Mouse (Mus musculus) neural tube, embryonic 14.5 days (tissue): ENCODE results near the gene Zmym4. TPM values are rescaled to one million over a fixed set of nuclear protein-coding genes. Genes with fewer than 3 reads are reported as not detected.

Source experiments
- ATAC-seq: fragments of 200-750 bp; cut with Nextera tagmentation; 2 replicates; pipeline ENCODE4 v1.8.0; 2017; ENCODE audit warnings: low read depth, mild to moderate bottlenecking, moderate TSS enrichment, moderate library complexity
- H3K27ac ChIP-seq: fragments of 300-500 bp; sonication (generic); 2 replicates; pipeline ENCODE4 v1.5.1; 2014; ENCODE audit warnings: low read depth, mild to moderate bottlenecking, control low read depth, low read length, moderate library complexity, mixed read lengths
- H3K27me3 ChIP-seq: fragments of 300-500 bp; sonication (generic); 2 replicates; pipeline ENCODE4 v1.6.1; 2014; ENCODE audit warnings: low read length; ENCODE audit not compliant: control insufficient read depth, insufficient read depth
- H3K36me3 ChIP-seq: fragments of 300-500 bp; sonication (generic); 2 replicates; pipeline ENCODE4 v1.6.1; 2014; ENCODE audit warnings: low read length, mixed read lengths; ENCODE audit not compliant: control insufficient read depth, insufficient read depth
- H3K4me1 ChIP-seq: fragments of 300-500 bp; sonication (generic); 2 replicates; pipeline ENCODE4 v1.6.1; 2014; ENCODE audit warnings: low read length; ENCODE audit not compliant: control insufficient read depth, insufficient read depth
- H3K4me2 ChIP-seq: fragments of 300-500 bp; sonication (generic); 2 replicates; pipeline ENCODE4 v1.6.1; 2014; ENCODE audit warnings: mild to moderate bottlenecking, low read depth, low read length, control low read depth
- H3K4me3 ChIP-seq: fragments of 300-500 bp; sonication (generic); 2 replicates; pipeline ENCODE4 v1.5.1; 2014; ENCODE audit warnings: low read depth, low read length, control low read depth, mixed read lengths
- H3K9ac ChIP-seq: fragments of 300-500 bp; sonication (generic); replicated peaks from 2 replicates; pipeline ENCODE4 v1.6.1; 2014; ENCODE audit warnings: low read depth, mild to moderate bottlenecking, control low read depth, low read length, mixed read lengths
- H3K9me3 ChIP-seq: fragments of 300-500 bp; sonication (generic); 2 replicates; pipeline ENCODE4 v1.6.1; 2016; ENCODE audit warnings: low read length; ENCODE audit not compliant: control insufficient read depth
- WGBS: fragments of 180-500 bp; shearing (Covaris S2); extraction: QIAGEN DNeasy Blood & Tissue Kit; methylation state at CpG from one replicate; pipeline ENCODE4 v1.1.7; 2014; 5-methylcytosine and 5-hydroxymethylcytosine counted together
- polyA plus RNA-seq: library from polyadenylated mRNA; unstranded; fragments of >200 nt; fragmentation: Nextera tagmentation; extraction: Ambion mirVana; gene quantifications from 2 replicates; pipeline ENCODE4 v1.2.1, GENCODE M21; 2014

Zmym4 gene
- polyA plus RNA-seq, 1 experiment from 2014 or later, result 34.5 TPM

- 69% methylated on average over 5 of the region's 5 CpGs for WGBS
- H3K27me3 ChIP-seq, result no peaks in the 10 kb centered on the region
- peaks cover 35% of the 10 kb centered on the region for H3K36me3 ChIP-seq
- no peak overlapping the region for H3K27ac ChIP-seq
- no peak for ATAC-seq
- no peak overlapping the region for H3K4me3 ChIP-seq
- no peak overlapping the region for H3K9ac ChIP-seq
- H3K9me3 ChIP-seq, result no peaks in the 10 kb centered on the region
- H3K4me2 ChIP-seq, result no peak overlapping the region
- H3K4me1 ChIP-seq, result no peaks in the 10 kb centered on the region
Observed at GRCm38 (mm10) chr4:126879560-126880275, 88.2 kb downstream of the Zmym4 start.

GRCm38 (mm10) chr4:126872717-126873116 lies 95.2 kb downstream of the Zmym4 start:
- H3K27ac ChIP-seq, result no peak overlapping the region
- no peaks in the 10 kb centered on the region for H3K27me3 ChIP-seq
- no peak overlapping the region for H3K4me2 ChIP-seq
- no peak overlapping the region for H3K9ac ChIP-seq
- H3K4me1 ChIP-seq, result no peaks in the 10 kb centered on the region
- no peak for ATAC-seq
- peaks cover 32% of the 10 kb centered on the region for H3K36me3 ChIP-seq
- no peaks in the 10 kb centered on the region for H3K9me3 ChIP-seq
- 76% methylated on average over 7 of the region's 7 CpGs for WGBS
- no peak overlapping the region for H3K4me3 ChIP-seq

GRCm38 (mm10) chr4:126868699-126869098 lies 99.2 kb downstream of the Zmym4 start:
- Histone ChIP-seq H3K9me3 (no peaks in the 10 kb centered on the region), H3K4me2 (no peak overlapping the region), H3K36me3 (peaks cover 38% of the 10 kb centered on the region), H3K4me1 (no peaks in the 10 kb centered on the region), H3K27me3 (no peaks in the 10 kb centered on the region), H3K4me3 (no peak overlapping the region), H3K9ac (no peak overlapping the region), H3K27ac (no peak overlapping the region)
- WGBS, result 90% methylated on average over 12 of the region's 12 CpGs
- no peak for ATAC-seq

GRCm38 (mm10) chr4:126861514-126862266 lies 106.2 kb downstream of the Zmym4 start:
- no peak overlapping the region for H3K9ac ChIP-seq
- no peak for ATAC-seq
- no peak overlapping the region for H3K4me3 ChIP-seq
- no peaks in the 10 kb centered on the region for H3K9me3 ChIP-seq
- H3K4me1 ChIP-seq, result no peaks in the 10 kb centered on the region
- no peak overlapping the region for H3K27ac ChIP-seq
- peaks cover 32% of the 10 kb centered on the region for H3K36me3 ChIP-seq
- WGBS, result 85% methylated on average over 11 of the region's 11 CpGs
- H3K27me3 ChIP-seq, result no peaks in the 10 kb centered on the region
- no peak overlapping the region for H3K4me2 ChIP-seq

- no peak for ATAC-seq
- Histone ChIP-seq H3K27me3 (no peaks in the 10 kb centered on the region), H3K4me3 (no peak overlapping the region), H3K9ac (no peak overlapping the region), H3K27ac (no peak overlapping the region), H3K36me3 (peaks cover 25% of the 10 kb centered on the region), H3K9me3 (no peaks in the 10 kb centered on the region), H3K4me2 (no peak overlapping the region), H3K4me1 (no peaks in the 10 kb centered on the region)
- 90% methylated on average over 9 of the region's 9 CpGs for WGBS
Observed at GRCm38 (mm10) chr4:126860268-126860986, 107.5 kb downstream of the Zmym4 start.

- peaks cover 26% of the 10 kb centered on the region for H3K36me3 ChIP-seq
- no peak overlapping the region for H3K27ac ChIP-seq
- no peak for ATAC-seq
Observed at GRCm38 (mm10) chr4:126852971-126853370, 115.0 kb downstream of the Zmym4 start.

GRCm38 (mm10) chr4:126850778-126851080 lies 117.2 kb downstream of the Zmym4 start:
- H3K27ac ChIP-seq, result no peak overlapping the region
- no peak for ATAC-seq
- no peaks in the 10 kb centered on the region for H3K9me3 ChIP-seq
- peaks cover 34% of the 10 kb centered on the region for H3K36me3 ChIP-seq
- 64% methylated on average over 4 of the region's 4 CpGs for WGBS
- H3K27me3 ChIP-seq, result no peaks in the 10 kb centered on the region
- H3K4me1 ChIP-seq, result no peaks in the 10 kb centered on the region
- no peak overlapping the region for H3K4me2 ChIP-seq
- no peak overlapping the region for H3K4me3 ChIP-seq
- H3K9ac ChIP-seq, result no peak overlapping the region

More at GRCm38 (mm10) chr4:126852971-126853370, 115.0 kb downstream of the Zmym4 start:
- H3K9ac ChIP-seq, result no peak overlapping the region
- H3K4me3 ChIP-seq, result no peak overlapping the region
- H3K9me3 ChIP-seq, result no peaks in the 10 kb centered on the region
- H3K4me1 ChIP-seq, result no peaks in the 10 kb centered on the region
- 69% methylated on average over 11 of the region's 11 CpGs for WGBS
- no peaks in the 10 kb centered on the region for H3K27me3 ChIP-seq
- no peak overlapping the region for H3K4me2 ChIP-seq

- no peak overlapping the region for H3K27ac ChIP-seq
- peaks cover 35% of the 10 kb centered on the region for H3K36me3 ChIP-seq
Observed at GRCm38 (mm10) chr4:126850019-126850777, 117.7 kb downstream of the Zmym4 start.

More at GRCm38 (mm10) chr4:126850019-126850777, 117.7 kb downstream of the Zmym4 start:
- no peak for ATAC-seq
- H3K9me3 ChIP-seq, result no peaks in the 10 kb centered on the region
- H3K4me3 ChIP-seq, result no peak overlapping the region
- 84% methylated on average over 7 of the region's 7 CpGs for WGBS
- H3K27me3 ChIP-seq, result no peaks in the 10 kb centered on the region
- H3K4me2 ChIP-seq, result no peak overlapping the region
- no peak overlapping the region for H3K9ac ChIP-seq
- H3K4me1 ChIP-seq, result no peaks in the 10 kb centered on the region
